Mouse (Mus musculus) kidney, embryonic 15.5 days (tissue): ENCODE data around the gene Zfp286. TPM values are rescaled to one million over a fixed set of nuclear protein-coding genes. Genes with fewer than 3 reads are reported as not detected.

Source experiments
- ATAC-seq: fragments of 200-750 bp; cut with Nextera tagmentation; replicated peaks from 2 replicates; pipeline ENCODE4 v1.8.0; 2017; ENCODE audit warnings: moderate TSS enrichment; ENCODE audit not compliant: low FRiP score
- H3K27ac ChIP-seq: fragments of 300-500 bp; sonication (generic); 2 replicates; pipeline ENCODE4 v1.5.1; 2015; ENCODE audit warnings: mild to moderate bottlenecking, inconsistent platforms
- H3K27me3 ChIP-seq: fragments of 300-500 bp; sonication (generic); 2 replicates; pipeline ENCODE4 v1.6.1; 2015; ENCODE audit warnings: inconsistent platforms
- H3K36me3 ChIP-seq: fragments of 300-500 bp; sonication (generic); 2 replicates; pipeline ENCODE4 v1.6.1; 2015; ENCODE audit warnings: inconsistent platforms
- H3K4me1 ChIP-seq: fragments of 300-500 bp; sonication (generic); 2 replicates; pipeline ENCODE4 v1.6.1; 2015; ENCODE audit warnings: inconsistent platforms
- H3K4me2 ChIP-seq: fragments of 300-500 bp; sonication (generic); 2 replicates; pipeline ENCODE4 v1.6.1; 2015; ENCODE audit warnings: moderate library complexity, mild to moderate bottlenecking, inconsistent platforms
- H3K4me3 ChIP-seq: fragments of 300-500 bp; sonication (generic); replicated peaks from 2 replicates; pipeline ENCODE4 v1.5.1; 2015; ENCODE audit warnings: mild to moderate bottlenecking, inconsistent platforms
- H3K9ac ChIP-seq: fragments of 300-500 bp; sonication (generic); 2 replicates; pipeline ENCODE4 v1.6.1; 2015; ENCODE audit warnings: mild to moderate bottlenecking, inconsistent platforms
- H3K9me3 ChIP-seq: fragments of 300-500 bp; sonication (generic); replicated peaks from 2 replicates; pipeline ENCODE4 v1.6.1; 2016; ENCODE audit warnings: inconsistent platforms
- WGBS: fragments of 180-500 bp; shearing (Covaris S2); methylation state at CpG from one replicate; pipeline ENCODE4 v1.1.7; 2015; ENCODE audit warnings: mixed read lengths; 5-methylcytosine and 5-hydroxymethylcytosine counted together
- polyA plus RNA-seq: library from polyadenylated mRNA; unstranded; fragments of >200 nt; fragmentation: Nextera tagmentation; extraction: Ambion mirVana; gene quantifications from 2 replicates; pipeline ENCODE4 v1.2.1, GENCODE M21; 2015

Gene Zfp286
- polyA plus RNA-seq, 1 experiment from 2014 or later, result 17.8 TPM

GRCm38 (mm10) chr11:62819059-62819686, 29.9 kb upstream of the Zfp286 start:
- Histone ChIP-seq H3K27me3 (no peaks in the 10 kb centered on the region), H3K27ac (no peak overlapping the region), H3K9ac (no peak overlapping the region), H3K4me3 (no peak overlapping the region), H3K4me2 (no peak overlapping the region), H3K36me3 (no peaks in the 10 kb centered on the region), H3K4me1 (peaks cover 39% of the 10 kb centered on the region), H3K9me3 (no peaks in the 10 kb centered on the region)
- no peak for ATAC-seq
- 73% methylated on average over 8 of the region's 8 CpGs for WGBS

GRCm38 (mm10) chr11:62816591-62816990, 27.3 kb upstream of the Zfp286 start:
- H3K4me2 ChIP-seq, result no peak overlapping the region
- no peaks in the 10 kb centered on the region for H3K9me3 ChIP-seq
- H3K9ac ChIP-seq, result no peak overlapping the region
- H3K27me3 ChIP-seq, result no peaks in the 10 kb centered on the region
- no peak for ATAC-seq
- H3K36me3 ChIP-seq, result no peaks in the 10 kb centered on the region
- H3K4me3 ChIP-seq, result no peak overlapping the region
- peaks cover 26% of the 10 kb centered on the region for H3K4me1 ChIP-seq
- no peak overlapping the region for H3K27ac ChIP-seq
- WGBS, result 48% methylated on average over 6 of the region's 6 CpGs

- ATAC-seq, result no peak
Measured at GRCm38 (mm10) chr11:62815438-62815837, 26.2 kb upstream of the Zfp286 start.

GRCm38 (mm10) chr11:62814625-62815024, 25.4 kb upstream of the Zfp286 start:
- H3K36me3 ChIP-seq, result no peaks in the 10 kb centered on the region
- no peak overlapping the region for H3K4me3 ChIP-seq
- ATAC-seq, result no peak
- no peak overlapping the region for H3K4me2 ChIP-seq
- 69% methylated on average over 4 of the region's 4 CpGs for WGBS
- H3K27ac ChIP-seq, result no peak overlapping the region
- H3K9ac ChIP-seq, result no peak overlapping the region
- H3K27me3 ChIP-seq, result no peaks in the 10 kb centered on the region
- no peaks in the 10 kb centered on the region for H3K9me3 ChIP-seq
- peaks cover 9% of the 10 kb centered on the region for H3K4me1 ChIP-seq

More at GRCm38 (mm10) chr11:62815438-62815837, 26.2 kb upstream of the Zfp286 start:
- no peak overlapping the region for H3K9ac ChIP-seq
- H3K4me3 ChIP-seq, result no peak overlapping the region
- H3K27me3 ChIP-seq, result no peaks in the 10 kb centered on the region
- H3K4me1 ChIP-seq, result peaks cover 17% of the 10 kb centered on the region
- H3K4me2 ChIP-seq, result no peak overlapping the region
- 93% methylated on average over 1 of the region's 1 CpGs for WGBS
- H3K27ac ChIP-seq, result no peak overlapping the region
- no peaks in the 10 kb centered on the region for H3K36me3 ChIP-seq
- no peaks in the 10 kb centered on the region for H3K9me3 ChIP-seq

GRCm38 (mm10) chr11:62813970-62814624, 24.8 kb upstream of the Zfp286 start:
- no peak for ATAC-seq
- no peaks in the 10 kb centered on the region for H3K9me3 ChIP-seq
- no peak overlapping the region for H3K4me2 ChIP-seq
- H3K9ac ChIP-seq, result no peak overlapping the region
- H3K27me3 ChIP-seq, result no peaks in the 10 kb centered on the region
- H3K4me3 ChIP-seq, result no peak overlapping the region
- WGBS, result 72% methylated on average over 6 of the region's 6 CpGs
- no peak overlapping the region for H3K27ac ChIP-seq
- H3K36me3 ChIP-seq, result no peaks in the 10 kb centered on the region
- H3K4me1 ChIP-seq, result 0 out of 2 replicates have a peak, but pooled peaks cover 4% of the 10 kb centered on the region

GRCm38 (mm10) chr11:62813497-62813896, 24.2 kb upstream of the Zfp286 start:
- H3K9ac ChIP-seq, result no peak overlapping the region
- no peak for ATAC-seq
- H3K4me2 ChIP-seq, result no peak overlapping the region
- H3K27me3 ChIP-seq, result no peaks in the 10 kb centered on the region
- WGBS, result 26% methylated on average over 1 of the region's 1 CpGs
- H3K36me3 ChIP-seq, result no peaks in the 10 kb centered on the region
- no peak overlapping the region for H3K4me3 ChIP-seq
- H3K4me1 ChIP-seq, result 0 out of 2 replicates have a peak, but pooled peaks cover 4% of the 10 kb centered on the region
- H3K9me3 ChIP-seq, result no peaks in the 10 kb centered on the region
- no peak overlapping the region for H3K27ac ChIP-seq

- H3K9me3 ChIP-seq, result no peaks in the 10 kb centered on the region
- H3K27me3 ChIP-seq, result no peaks in the 10 kb centered on the region
- WGBS, result 89% methylated on average over 6 of the region's 6 CpGs
- H3K4me1 ChIP-seq, result 0 out of 2 replicates have a peak, but pooled peaks cover 4% of the 10 kb centered on the region
- H3K9ac ChIP-seq, result no peak overlapping the region
- H3K4me3 ChIP-seq, result no peak overlapping the region
- no peak for ATAC-seq
- H3K4me2 ChIP-seq, result no peak overlapping the region
- no peak overlapping the region for H3K27ac ChIP-seq
- no peaks in the 10 kb centered on the region for H3K36me3 ChIP-seq
Measured at GRCm38 (mm10) chr11:62812268-62812667, 23.0 kb upstream of the Zfp286 start.

- H3K4me3 ChIP-seq, result no peak overlapping the region
- H3K36me3 ChIP-seq, result no peaks in the 10 kb centered on the region
- H3K9me3 ChIP-seq, result no peaks in the 10 kb centered on the region
- H3K27ac ChIP-seq, result no peak overlapping the region
- no peak for ATAC-seq
- WGBS, result 63% methylated on average over 4 of the region's 4 CpGs
- H3K4me1 ChIP-seq, result 0 out of 2 replicates have a peak, but pooled peaks cover 4% of the 10 kb centered on the region
- H3K27me3 ChIP-seq, result no peaks in the 10 kb centered on the region
- no peak overlapping the region for H3K9ac ChIP-seq
- no peak overlapping the region for H3K4me2 ChIP-seq
Measured at GRCm38 (mm10) chr11:62809201-62809600, 19.9 kb upstream of the Zfp286 start.

- ATAC-seq, result no peak
- H3K4me2 ChIP-seq, result no peak overlapping the region
- H3K4me3 ChIP-seq, result no peak overlapping the region
- H3K27ac ChIP-seq, result no peak overlapping the region
- H3K9ac ChIP-seq, result no peak overlapping the region
- 96% methylated on average over 2 of the region's 2 CpGs for WGBS
- no peaks in the 10 kb centered on the region for H3K36me3 ChIP-seq
- H3K9me3 ChIP-seq, result no peaks in the 10 kb centered on the region
- H3K4me1 ChIP-seq, result no peaks in the 10 kb centered on the region
- no peaks in the 10 kb centered on the region for H3K27me3 ChIP-seq
Measured at GRCm38 (mm10) chr11:62807965-62808364, 18.7 kb upstream of the Zfp286 start.

- ATAC-seq, result no peak
Measured at GRCm38 (mm10) chr11:62804119-62804518, 14.9 kb upstream of the Zfp286 start.

GRCm38 (mm10) chr11:62789617-62789936, 315 bp upstream of the Zfp286 start:
- ATAC-seq, result no peak
- no peak overlapping the region for H3K27ac ChIP-seq
- WGBS, result 52% methylated on average over 3 of the region's 3 CpGs

More at GRCm38 (mm10) chr11:62804119-62804518, 14.9 kb upstream of the Zfp286 start:
- Histone ChIP-seq H3K9me3 (no peaks in the 10 kb centered on the region), H3K4me1 (no peaks in the 10 kb centered on the region), H3K27ac (no peak overlapping the region), H3K4me3 (no peak overlapping the region), H3K4me2 (no peak overlapping the region), H3K36me3 (no peaks in the 10 kb centered on the region), H3K9ac (no peak overlapping the region), H3K27me3 (no peaks in the 10 kb centered on the region)
- WGBS, result 56% methylated on average over 13 of the region's 13 CpGs

GRCm38 (mm10) chr11:62776510-62776909, 12.8 kb downstream of the Zfp286 start:
- no peak overlapping the region for H3K4me2 ChIP-seq
- H3K9me3 ChIP-seq, result peaks cover 34% of the 10 kb centered on the region
- peaks cover 47% of the 10 kb centered on the region for H3K36me3 ChIP-seq
- WGBS, result 95% methylated on average over 7 of the region's 7 CpGs
- H3K4me3 ChIP-seq, result no peak overlapping the region
- H3K27me3 ChIP-seq, result no peaks in the 10 kb centered on the region
- H3K4me1 ChIP-seq, result no peaks in the 10 kb centered on the region
- no peak overlapping the region for H3K27ac ChIP-seq
- no peak for ATAC-seq
- no peak overlapping the region for H3K9ac ChIP-seq

More at GRCm38 (mm10) chr11:62789617-62789936, 315 bp upstream of the Zfp286 start:
- Histone ChIP-seq H3K9me3 (no peaks in the 10 kb centered on the region), H3K36me3 (peaks cover 19% of the 10 kb centered on the region), H3K4me1 (peaks cover 9% of the 10 kb centered on the region), H3K9ac (peak overlapping the region; percentile 70; the same call in 1 of the 2 replicates), H3K4me2 (peak overlapping the region; percentile 90), H3K27me3 (no peaks in the 10 kb centered on the region), H3K4me3 (peak overlapping the region; percentile 63)
